Mouse (Mus musculus): ENCODE measurements around the gene Ror2.
A peak's percentile ranks its signal among the peaks of the same experiment; 100 is the strongest.

Gene Ror2

DNA sequence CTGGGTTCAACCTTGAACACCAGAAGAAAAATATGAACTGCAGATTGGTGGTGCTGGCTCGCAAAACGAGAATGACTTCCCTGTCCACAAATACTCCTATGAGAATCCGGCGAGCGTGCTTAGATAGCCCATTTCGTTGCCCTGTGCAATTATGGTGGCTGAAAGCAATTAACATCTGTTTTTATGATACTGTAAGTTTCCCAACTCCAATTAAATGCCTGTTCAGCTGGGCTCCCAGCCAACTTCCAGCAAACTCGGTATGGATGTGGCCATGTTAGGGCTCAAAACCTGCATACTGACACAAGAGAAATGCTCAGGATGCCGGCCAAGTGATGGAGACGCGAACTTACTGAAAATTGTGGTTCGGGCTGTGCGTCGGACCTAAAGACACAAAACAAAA lies 155.4 kb downstream of the Ror2 start:
- DNase-seq (ENCODE audit: low spot score), result no peak

DNA sequence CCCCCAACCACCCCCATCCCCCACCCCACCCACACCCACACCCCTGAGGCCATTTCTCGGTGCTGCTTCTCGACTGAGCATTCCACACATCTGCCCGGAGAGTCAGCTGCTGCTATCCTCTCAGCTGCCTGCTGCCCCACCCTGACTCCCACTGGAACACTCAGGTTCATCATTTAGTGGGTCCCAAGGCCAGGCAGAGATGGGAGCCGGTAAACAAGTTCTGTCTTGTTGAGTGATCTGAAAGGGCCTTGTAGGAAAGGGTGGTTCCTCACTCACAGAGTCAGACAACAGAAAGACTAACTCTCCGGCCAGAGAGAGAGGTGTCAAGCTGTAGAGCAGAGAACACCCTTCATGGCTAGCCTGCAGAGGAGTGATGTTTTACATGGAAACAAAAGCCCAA lies 155.9 kb downstream of the Ror2 start:
- DNase-seq (ENCODE audit: low spot score), result no peak

DNA sequence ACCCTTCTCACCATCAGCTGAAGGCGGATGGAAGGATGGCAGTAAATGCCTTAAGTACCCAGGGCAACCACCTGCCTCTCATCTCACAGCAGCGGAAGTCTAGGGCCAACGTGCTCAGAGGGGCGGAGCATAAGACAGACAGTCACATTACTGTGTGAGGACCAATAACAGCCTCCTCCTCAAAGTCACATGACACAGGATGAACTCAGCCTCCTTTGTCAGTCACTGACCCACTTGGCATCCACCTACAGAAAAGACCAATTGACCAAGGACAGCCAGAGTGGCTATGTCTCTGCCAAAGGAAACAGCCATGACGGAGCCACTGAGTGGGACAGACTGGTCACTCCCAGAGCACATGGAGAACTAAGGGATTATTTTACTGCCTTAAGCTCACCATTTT lies 160.3 kb downstream of the Ror2 start:
- no peak for DNase-seq (ENCODE audit: low spot score)

DNA sequence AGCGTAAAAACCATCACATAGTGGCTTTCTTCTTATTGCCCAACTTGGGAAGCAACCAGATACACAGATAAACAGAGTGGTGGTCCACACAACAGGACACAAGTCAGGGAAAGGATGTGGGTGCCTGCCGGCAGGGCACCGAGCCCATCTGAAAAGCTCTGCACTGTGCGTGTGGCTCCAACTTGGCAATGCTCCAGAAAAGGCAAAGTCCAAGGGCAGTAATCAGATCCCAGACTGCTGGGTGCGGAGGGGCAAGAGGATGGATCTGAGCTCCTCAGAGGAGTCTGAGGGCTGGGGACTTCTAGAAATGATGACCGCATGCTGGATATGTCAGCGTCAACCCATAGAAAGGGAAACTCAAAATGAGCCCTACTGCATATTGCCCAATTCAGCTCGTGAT lies 163.8 kb downstream of the Ror2 start:
- no peak for DNase-seq (ENCODE audit: low spot score)

DNA sequence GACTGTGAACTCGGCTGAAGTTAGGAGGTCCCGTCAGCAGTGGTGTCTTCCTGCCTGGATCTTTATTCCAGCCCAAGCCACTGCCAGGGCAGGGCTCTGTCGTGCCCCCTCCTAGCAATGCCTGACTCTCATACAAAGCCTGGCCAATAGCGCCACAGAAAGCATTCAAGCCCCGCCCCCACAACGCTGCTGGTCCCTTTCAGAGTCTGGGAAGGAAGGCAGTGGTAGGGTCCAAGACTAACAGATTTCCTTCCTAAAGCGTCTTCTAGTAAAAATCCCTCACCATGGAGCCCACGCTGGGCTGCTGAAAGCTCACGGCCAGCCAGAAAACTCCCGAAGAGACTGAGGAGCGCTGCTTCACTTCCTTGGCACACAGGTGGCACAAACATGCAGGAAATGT lies 165.0 kb downstream of the Ror2 start:
- peak; percentile 77 for DNase-seq (ENCODE audit: low spot score)

DNA sequence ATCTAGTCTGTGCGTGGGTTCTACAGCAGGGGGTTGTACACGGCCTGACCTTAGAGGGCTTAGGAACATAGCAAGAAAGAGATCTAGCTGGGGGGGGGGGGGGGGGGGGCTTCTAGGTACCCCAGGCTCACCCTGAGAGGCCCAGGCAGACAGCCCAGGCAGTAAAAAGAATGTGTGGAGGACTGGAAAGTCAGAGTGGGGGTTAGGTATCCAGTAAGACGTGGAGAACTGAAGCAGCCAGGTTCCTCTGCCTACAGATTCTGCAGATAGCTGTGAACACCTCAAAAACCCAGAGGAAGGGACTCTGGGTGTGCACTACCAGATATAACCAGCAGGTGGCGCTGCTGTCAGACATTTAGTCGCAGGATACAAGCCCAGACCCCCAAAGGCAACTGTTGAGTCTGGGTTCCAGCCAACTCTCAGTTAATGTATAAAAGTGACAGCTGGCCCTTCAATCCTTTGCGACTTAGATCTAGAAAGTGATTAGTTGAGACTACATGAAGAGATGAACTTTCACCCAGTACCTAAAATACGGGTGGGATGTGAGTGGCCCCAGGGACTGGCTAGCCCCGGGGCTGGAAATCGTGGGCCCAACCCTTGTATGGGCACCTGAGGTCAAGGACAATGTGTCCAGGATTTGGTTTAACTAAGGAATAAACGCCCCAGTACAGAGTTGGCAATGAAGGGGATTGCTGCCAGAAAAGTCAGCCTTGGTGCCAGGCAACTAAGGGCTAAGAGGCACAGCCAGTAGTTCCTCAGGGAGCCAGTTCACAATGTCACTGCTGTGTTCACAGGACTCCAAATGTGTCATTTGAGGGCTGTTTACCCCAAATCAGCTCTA lies 166.1 kb downstream of the Ror2 start:
- DNase-seq (ENCODE audit: low spot score), result peak; percentile 94

DNA sequence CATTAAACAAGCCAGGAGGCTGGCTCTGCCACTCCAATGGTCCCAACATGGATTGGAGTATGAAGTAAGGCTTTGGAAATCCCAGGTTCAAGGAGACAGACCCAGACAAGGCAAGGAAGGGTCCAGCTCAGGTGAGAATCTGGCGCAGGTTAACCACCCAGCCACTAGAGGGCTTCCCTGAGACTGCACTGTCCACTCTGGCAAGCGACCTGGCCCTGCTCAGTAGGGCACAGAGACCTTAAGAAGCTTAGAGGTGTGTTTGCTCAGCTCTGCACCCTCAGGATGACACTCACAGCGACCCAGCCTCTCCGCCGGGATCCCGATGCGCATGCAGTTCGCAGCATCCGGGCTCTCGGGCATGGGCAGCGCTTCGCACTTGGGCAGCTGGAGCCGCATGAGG lies 167.5 kb downstream of the Ror2 start:
- DNase-seq (ENCODE audit: low spot score), result peak; percentile 40

DNA sequence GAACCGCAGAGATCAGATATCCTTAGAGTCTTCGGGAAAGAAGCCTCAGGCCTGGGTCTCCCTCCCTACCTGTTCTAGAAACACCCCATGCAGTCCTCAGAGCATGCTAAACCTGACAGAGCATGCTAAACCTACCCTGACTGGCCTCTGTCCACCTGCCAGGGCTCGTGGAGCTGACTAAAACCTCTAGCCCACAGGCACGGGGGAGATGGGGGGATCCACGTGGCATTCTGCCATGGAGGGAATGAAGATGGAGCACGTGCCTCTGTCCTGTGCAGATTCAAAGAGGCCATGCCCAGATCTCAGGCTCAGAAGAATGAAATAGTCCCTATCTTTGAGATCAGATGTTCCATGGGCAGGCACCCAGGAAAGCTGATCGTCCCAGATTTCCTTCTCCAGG lies 168.0 kb downstream of the Ror2 start:
- no peak for DNase-seq (ENCODE audit: low spot score)

DNA sequence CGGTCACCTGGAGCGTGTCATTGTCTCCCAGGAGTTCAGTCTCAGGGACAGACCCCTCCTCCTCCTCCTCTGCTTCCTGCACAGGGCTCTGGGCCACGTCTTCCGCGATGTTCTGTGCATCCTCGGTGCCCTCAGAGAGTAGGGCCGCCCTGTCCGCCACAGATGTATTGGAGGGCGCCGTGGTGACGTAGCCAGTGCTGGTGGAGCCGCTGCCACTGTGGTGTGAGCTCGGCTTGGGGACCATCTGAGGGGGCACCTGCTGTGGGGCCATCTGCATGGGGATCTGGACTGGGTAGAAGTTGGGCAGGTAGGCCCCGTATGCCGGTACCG lies 175.7 kb downstream of the Ror2 start:
- no peak for DNase-seq (ENCODE audit: low spot score)

DNA sequence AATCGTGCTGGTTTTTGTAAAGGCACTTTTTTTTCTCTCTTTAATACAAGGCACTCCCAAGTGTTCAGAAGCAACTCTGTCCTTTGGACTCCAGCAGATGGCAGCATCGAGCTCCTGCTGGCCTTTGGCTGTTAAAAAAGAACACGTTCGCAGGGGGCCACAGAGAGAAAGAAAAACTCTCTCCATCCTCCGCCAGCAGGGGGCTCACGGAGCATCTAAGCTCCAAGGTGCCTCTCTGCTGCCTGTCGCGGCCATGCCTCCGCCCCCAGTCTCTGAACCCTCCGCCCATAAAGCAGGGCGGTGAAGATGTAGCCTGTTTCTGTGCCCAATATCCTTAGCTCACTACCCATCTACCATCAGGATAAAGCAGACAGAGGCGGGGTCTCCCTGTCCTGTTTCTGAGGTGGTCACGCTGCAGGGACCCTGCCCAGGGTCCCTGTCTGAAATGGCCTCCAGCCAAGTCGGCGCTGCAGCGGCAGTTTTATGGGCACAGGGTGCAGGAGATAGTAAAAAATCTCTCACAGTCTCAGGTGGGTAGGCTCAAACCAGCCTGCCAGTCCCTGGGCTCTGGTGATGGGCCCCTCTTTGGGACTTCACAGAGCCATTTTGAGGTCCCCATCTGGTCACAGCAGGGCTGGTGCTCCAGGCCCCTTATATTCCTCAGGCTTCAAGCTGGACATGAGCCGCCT lies 176.2 kb downstream of the Ror2 start:
- peak; percentile 97 for DNase-seq (ENCODE audit: low spot score)

DNA sequence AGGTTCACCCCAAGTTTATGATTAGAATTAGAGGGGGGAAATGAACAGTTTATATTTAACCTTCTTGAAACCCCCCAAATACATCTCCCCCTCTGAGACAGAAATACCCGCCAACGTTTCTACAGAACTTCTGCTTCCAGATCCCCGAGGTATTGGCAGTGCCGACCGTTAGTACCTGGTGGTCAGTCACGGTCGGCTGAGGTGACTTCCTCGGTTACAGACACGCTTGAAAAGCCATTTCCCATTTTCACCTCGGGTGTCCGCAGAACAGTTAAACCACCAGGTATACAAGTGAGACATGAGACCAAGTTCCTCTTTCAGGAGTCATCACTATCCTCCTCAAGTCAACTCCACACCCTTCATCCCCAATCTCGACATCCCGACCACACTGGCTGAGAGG lies 179.2 kb downstream of the Ror2 start:
- DNase-seq (ENCODE audit: low spot score), result no peak

DNA sequence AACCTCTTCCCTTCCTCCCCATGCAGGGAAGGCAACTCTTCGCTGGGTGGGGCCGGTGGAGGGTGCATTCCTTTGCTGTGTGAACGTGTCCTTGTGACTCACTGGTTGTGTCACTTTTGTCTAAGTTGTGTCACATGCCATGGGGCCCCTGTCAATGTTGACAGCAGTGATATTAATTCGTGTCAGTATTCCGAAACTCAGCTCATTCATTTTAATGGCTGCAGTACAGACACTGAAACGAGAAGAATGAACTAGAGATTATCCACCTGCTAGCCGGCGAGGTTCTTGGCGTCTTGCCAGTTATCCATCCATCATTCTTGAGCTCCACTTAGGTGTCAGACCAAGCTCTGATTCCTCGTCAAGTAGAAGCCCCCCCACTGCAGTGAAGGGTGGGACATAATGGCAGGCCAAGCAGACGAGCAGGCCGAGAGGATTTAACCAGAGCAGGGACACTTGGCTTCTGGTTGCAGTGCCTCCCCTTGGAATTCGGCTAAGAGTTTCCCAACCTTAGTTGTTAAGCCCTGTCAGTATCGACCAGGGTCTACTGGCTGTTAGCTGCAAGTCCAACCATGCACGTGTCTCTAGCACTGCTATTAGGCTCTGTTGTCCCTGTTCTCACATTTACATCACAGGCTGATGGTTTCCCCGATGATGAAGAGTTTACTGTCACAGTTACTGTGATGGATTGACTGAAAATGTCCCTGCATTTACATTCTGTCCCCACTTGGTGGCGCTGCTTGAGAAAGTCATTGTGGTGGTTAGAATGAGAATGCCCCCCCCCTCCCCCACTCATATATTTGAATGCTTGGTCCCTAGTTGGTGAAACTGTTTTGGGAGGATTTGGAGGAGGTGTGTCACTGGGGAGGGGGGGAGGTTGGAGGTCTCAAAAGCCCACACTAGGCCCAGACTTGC lies 185.9 kb downstream of the Ror2 start:
- DNase-seq (ENCODE audit: low spot score), result no peak

DNA sequence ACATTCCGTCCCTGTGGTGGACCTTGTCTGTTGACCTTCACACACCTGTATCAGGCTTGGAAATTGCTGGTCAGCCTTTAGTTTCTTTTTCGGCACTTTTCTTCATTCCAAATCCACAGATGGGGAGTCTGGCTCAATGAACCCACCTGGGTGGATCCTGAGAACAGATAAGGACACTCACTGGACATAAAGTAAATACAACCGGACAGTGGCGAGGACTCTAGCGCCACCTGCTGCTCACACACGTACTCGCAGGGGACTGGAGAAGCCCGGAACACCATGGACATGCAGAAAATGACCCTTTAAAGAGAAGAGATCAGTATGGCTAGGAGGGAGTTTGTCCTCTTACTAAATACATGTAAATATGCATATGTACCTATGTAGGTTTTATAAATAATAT lies 189.3 kb downstream of the Ror2 start:
- peak; percentile 84 for DNase-seq (ENCODE audit: low spot score)

DNA sequence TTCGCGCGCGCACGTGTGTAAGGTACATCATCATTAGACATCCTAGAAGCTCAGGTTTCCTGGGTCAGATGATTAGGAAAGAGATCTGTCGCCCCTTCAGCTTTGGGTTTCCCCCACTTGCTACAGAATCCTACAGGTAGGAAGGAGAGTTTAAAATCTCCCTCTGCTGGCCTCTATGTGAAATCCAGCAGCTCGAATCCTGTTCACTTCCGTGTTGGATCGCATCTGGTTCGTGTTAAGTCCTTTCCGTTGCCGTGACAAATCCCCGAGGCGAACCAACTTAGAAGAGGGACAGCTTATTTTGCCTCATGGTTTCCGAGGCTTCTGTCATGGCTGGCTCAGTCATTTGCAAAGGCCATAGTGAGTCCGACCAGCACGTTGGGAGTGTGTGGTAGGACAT lies 190.7 kb downstream of the Ror2 start:
- DNase-seq (ENCODE audit: low spot score), result peak; percentile 77

DNA sequence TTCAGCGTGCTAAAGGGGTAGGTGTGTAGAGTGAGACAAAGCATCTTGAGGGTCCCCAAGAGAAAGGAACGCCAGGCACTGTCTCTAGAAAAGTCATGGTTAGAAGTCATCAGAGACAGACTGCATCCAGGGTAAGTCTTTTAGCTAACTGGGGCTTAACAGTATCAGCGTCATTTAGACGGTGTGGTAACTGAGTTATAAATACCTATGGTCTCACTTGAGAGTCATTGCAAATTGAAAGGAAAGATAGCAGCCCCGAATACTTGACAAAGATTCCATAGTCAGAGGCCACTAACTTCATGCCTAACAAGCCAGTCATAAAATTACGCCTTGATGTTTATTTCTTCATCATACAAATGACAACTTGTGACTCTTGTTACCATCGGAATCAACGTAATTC lies 191.3 kb downstream of the Ror2 start:
- DNase-seq (ENCODE audit: low spot score), result no peak

DNA sequence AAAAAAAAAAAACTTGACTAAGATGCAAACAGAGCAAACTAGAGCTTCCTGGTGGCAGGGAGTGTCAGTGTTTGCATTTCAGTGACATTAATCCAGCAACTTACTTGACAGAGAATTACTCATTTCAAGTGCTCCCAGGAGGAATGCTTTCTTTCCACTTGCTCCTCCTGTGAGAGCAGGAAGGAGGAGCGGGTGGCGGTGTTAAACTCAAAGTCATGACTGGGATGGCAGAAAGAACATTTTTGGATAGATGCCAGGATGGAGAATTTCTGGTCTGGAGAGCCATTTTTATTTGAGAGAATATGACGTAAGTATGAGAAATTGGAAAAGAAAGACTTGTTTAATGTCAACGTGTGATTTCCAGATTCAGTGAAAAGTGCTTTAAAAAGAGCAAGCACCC lies 192.5 kb downstream of the Ror2 start:
- DNase-seq (ENCODE audit: low spot score), result no peak

DNA sequence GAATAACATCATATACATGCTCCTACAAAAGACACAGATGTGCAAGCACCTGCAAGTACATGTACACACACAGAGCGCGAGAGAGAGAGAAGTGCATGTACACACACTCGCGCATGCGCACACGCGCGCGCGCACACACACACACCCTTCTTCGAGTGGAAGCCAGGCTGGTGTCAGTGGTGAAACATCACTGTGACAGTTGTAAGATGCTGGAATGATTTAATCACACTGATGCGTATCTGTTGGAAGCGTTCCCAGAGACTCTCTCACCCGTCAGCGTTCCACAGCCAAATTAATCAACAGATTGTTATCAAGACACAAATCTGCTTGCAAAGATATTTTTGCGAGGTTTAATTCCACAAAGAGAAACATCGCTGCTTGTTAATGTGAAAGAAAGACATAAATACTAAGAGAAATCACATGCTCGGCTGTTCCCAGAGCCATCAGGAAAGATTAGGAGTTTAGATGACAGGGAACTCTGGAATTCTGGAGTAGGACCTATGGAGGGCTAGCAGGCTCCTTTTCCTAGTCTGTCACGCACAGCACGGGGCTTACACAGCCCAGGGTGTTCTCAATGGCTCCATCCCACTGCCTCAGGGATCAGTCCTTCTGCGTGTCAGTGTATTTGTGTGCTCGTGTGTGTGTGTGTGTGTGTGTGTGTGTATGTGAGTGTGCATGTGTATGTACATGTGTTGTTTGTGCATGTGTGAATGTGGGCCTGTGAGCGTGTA lies 199.2 kb downstream of the Ror2 start:
- DNase-seq (ENCODE audit: low spot score), result no peak

DNA sequence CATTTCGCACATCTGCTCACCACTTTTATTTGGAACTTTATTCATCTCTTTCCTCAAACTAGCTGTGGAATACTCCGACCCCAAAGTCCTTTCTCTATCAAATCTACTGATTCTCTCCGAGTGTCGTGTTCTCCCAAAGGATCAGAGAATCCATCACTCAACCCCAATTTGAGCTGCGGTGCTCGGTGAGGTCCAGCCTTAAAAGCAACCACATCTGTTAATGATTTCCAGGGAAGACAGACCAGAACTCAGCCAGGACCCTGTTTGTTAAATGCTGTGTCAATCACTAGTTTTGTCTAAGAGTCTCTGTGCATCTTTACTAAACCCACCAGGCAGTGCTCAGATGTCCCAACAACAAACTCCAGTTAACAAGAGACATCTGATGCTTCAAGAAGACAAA lies 204.1 kb downstream of the Ror2 start:
- peak; percentile 60 for DNase-seq (ENCODE audit: low spot score)

DNA sequence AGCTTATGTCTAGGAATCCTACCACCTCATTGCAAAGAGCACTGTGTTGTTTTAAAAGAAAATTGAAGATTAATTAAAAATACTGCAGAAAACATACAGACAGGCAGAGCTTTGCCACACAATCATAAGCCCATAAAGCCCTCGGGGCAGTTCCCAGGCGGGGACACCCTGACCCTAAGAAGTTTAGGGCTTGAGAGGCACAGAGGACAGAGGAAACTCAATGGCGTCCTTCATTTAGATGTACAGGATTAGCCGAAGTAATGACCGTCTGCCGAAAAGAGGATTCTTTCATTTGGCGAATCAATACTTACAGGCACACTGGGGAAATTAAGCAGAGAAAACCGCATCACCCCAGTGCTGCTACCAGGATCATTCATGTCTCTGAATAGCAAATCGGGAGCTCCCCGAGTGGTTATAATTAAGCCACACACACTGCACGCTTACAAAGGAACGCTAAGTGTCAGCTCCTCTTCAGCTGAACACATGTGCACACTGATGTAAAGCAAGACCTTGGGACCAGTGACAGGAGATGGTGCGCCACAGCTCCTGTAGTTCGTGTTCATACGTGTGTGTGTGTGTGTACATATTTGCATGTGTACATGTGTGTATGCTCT lies 208.1 kb downstream of the Ror2 start:
- no peak for DNase-seq (ENCODE audit: low spot score)

DNA sequence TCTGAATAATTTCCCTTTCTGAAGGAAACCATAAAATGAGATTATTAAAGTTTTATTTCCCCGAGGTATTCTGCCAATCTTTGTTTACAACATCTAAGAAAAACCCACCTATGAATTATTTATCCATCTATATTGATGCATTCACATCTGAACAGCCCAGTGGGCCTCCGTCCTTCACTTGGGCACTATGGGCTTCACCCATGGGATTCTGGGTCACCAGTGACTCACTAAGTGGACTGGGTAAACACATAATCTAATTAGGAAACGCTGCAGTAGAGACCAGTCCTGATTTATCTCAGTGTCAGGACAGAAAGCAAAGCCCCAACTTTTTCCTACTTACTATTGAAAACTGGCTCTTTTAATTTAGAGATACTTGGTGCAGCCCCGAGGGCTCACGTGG lies 210.9 kb downstream of the Ror2 start:
- DNase-seq (ENCODE audit: low spot score), result no peak

DNA sequence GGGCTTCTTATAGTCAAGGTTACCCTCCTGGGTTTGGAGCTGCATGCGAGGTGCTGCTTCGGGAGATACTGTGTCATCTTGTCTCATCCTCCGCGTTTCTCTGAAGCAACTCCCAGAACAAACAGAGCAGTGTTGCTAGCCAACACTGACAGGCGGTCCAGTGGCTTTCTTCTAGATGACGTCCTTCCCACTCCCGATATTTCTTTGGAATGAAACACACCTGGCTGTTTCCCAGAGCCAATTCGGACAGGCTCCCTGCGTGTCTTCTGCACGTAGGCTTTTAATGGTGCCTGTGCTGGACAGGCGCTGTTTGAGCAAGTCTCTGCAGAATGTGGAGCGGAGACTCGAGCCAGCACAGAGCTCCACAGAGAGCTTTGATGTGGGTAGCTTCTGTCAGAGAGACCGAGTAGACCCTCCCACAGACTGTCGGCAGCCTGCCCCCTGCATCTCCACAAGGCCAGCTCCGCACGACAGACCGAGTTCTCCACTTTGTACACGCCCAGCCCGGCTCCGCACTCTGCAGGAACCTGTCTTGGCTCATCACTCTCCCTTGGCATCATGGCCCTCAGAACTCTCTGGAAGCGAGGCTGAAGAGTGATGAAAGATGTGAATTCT lies 216.7 kb downstream of the Ror2 start:
- no peak for DNase-seq (ENCODE audit: low spot score)

Data from embryo, embryonic 10 days (tissue).